Mouse (Mus musculus) neural tube, embryonic 10.5 days (tissue): ENCODE measurements around the gene Rps15.

Experiments
- DNase-seq: peaks from one replicate; pipeline ENCODE4 v3.0.0-alpha.2; 2017; ENCODE audit warnings: low spot score; ENCODE audit errors: extremely low spot score

The Rps15 gene

DNA sequence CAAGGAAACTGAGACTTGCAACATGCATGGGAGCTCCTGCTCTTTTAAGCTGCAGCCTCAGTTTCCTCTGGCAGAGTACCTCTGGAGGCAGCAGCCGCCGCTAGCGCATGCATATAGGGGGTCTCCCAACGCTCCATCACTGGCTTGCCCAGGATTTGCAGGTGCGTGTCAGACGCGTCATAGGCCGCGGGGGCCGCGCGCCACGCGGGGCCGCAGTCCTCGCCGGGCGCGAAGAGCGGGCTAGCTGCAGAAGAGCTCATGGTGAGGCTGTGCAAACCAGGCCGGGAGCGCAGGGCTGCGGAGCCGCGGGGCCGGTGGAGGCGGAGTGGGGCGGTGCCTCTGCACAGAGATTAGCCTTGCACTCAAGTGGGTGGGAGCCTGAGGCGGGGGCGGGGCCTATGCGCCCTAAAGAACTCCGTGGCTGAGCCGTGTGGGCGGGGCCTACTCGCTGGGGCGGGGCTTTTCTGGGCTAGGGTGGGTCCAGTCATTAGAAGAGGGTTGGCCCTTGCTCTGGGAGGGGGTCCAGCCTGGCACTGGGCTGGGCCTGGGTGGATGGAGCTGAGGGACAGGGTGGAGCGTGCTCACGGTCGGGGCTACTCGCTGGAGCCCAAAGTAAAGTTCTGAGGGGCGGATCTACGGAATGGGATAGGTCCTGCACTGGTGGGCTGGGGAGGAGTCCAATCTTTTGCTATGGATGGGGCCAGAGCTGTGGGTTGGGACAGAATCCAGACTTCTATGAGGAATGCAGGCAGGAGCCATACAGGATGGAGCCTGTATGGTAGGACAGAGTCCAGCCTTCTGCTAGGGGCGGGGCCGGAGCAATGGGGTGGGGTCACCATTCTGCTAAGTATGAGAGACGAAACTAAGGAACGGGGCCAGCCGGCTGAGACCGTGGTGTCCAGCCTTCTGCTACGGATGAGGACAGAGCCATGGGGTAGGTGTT lies 31.3 kb upstream of the Rps15 start, which contains the start of the genes Gamt and Dazap1:
Gene Gamt (minus strand): TSS at position 371 of the 943 bp plus-strand sequence.
Gene Dazap1 (plus strand): TSS at position 845 of the 943 bp plus-strand sequence.
- peak; percentile 96 for DNase-seq

DNA sequence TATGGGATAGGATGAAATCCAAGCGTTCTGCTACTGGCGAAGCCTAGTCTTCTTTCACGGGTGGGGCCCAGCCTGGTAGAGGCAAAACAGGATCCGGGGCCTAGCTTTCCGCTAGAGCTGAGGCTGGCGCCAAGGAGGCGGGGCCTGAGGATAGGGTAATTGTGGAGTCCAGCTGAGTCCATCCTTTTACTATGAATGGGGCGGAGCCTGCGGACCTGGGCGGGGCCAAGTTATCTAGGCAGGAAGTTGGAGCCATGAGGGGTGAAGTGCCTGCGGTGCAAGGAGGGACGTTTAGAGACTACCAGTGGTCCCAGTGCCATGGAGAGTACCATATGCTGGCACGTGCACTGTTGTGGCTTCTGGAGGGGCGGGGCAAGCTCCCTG lies 30.7 kb upstream of the Rps15 start:
- DNase-seq, result peak; percentile 91

DNA sequence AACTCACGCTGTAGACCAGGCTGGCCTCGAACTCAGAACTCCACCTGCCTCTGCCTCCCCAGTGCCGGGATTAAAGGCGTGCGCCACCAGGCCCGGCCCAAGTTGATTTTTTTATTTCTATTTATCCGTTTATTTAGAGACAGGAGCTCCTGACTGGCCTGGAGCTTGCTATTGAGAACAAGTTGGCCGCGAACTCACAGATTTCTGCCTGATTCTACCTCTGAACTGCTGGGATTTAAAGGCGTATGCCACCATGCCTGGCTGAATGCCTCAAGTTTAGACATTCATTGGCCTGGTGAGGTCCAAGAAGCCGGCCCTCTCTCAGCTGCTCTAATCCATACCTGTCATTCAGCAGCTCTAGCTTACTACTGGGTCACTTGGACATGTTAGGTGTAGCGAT lies 30.1 kb upstream of the Rps15 start:
- DNase-seq, result no peak

- DNase-seq, result no peak
Measured at GRCm38 (mm10) chr10:80262776-80263365, 29.4 kb upstream of the Rps15 start.

GRCm38 (mm10) chr10:80264341-80265148 lies 27.7 kb upstream of the Rps15 start:
- peak; percentile 96 for DNase-seq

DNA sequence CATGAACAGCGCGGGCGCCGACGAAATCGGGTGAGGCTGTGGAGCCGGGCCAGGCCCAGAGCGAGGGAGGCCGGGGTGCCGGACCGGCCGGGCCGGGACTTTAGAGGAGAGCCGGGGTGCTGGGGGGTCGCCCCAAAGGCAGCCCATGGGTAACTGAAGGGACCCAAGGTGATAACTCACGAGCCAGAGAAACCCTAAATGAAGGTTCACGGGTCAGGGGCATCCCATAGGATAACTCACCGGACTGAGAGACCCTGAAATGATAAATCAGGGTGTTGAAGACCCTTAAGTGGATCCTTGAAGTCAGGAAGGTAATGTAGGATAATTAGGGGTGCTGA lies 27.1 kb upstream of the Rps15 start:
- DNase-seq, result no peak

DNA sequence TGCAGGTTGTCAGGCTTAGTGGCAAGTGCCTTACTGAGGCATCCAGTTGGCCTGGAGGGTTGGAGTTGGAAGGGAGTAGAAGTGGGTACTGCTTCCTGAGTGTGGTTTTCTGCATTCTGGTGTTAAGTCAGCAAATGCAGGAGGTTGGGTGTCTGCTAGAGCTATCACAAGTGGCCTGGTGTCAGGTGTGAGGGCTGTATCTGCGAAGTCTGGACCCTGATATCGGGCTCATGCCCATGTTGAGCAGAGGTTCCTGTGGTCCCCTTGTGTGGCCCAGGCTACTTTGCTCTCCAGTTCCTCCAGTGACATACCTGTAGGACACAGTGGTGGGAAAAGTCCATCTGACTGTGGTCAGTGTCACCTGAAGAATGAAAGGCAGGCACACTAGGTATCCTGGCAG lies 22.2 kb upstream of the Rps15 start:
- DNase-seq, result no peak

DNA sequence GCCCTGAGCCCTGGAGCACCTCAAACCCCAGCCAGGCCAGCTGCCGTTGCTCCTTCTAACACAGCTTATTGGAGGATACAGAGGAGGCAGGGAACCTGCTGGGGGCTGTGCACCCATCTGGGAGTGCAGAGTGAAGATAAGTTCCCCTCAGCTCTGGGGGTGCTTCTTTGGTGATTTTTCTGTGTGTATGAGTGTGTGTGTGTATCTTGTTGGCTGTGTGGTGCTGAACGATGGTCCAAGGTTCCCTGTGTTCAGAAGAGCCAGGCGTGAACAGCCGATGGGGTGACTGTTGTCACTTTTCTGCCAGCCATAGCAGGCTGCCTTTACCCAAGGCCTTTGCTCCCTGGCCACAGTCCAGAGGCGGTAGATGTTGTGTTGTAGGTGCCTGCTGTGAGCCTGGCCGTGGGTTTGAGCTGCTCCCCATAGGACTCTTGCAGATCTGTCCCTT lies 21.5 kb upstream of the Rps15 start:
- DNase-seq, result no peak

- no peak for DNase-seq
Measured at GRCm38 (mm10) chr10:80271186-80271843, 20.9 kb upstream of the Rps15 start.

DNA sequence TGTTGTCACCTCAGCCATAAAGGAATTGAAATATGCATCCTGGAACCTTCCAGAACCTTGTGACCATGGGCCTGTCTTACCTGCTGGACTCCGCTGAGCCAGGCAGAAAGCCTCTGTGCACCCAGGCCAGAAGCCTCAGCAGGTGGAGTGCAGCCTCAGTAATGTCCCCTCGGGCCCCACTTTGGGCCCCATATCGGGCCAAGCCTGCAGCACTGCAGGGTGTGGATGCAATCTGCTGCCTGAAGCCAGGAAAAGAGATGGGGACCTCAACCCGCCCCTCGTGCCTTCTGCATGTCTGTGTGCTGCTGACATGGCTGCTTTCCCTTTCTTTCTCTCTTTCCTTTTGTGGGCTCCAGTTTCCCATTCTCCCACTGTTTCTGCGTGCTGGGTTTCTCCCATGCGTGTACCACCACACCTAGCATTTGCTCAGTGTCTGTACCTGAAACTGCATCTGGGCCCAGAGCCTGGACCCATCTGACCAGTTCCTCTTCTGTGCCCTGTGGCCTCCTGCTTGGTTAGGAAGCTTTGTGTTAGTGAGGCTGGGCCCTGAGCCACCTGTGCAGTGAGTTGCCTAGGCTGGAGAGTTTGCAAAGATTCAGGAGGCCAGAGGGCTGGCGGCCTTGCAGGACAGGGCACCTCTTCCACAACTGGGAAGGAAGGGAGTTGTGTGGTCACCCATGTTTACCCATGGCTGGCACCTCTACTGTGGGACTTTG lies 20.2 kb upstream of the Rps15 start:
- no peak for DNase-seq

DNA sequence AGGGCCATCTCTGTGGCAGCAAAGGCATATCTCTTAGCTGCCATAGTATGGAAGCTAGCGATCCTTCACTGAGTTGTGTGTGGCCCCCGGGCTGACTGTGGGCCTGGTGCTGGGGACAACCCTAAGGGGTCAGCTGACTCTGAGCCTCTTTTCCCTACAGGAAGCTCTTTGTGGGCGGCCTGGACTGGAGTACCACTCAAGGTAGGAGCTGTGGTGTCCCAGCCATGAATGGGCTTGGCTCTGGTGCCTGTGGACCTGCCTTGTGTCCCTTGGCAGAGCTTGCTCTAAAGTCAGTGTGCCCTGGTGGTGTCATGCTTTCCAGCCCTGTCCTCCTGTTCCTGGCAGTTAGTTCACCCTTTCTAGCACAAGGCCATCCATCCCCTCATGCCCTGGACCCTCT lies 18.4 kb upstream of the Rps15 start:
- DNase-seq, result no peak

- DNase-seq, result no peak
Measured at GRCm38 (mm10) chr10:80276238-80276637, 16.0 kb upstream of the Rps15 start.

GRCm38 (mm10) chr10:80278390-80278789 lies 13.9 kb upstream of the Rps15 start:
- no peak for DNase-seq

- no peak for DNase-seq
Measured at GRCm38 (mm10) chr10:80279273-80279672, 13.0 kb upstream of the Rps15 start.

- DNase-seq, result no peak
Measured at GRCm38 (mm10) chr10:80281304-80281703, 10.9 kb upstream of the Rps15 start.

GRCm38 (mm10) chr10:80281921-80282371 lies 10.3 kb upstream of the Rps15 start:
- no peak for DNase-seq

DNA sequence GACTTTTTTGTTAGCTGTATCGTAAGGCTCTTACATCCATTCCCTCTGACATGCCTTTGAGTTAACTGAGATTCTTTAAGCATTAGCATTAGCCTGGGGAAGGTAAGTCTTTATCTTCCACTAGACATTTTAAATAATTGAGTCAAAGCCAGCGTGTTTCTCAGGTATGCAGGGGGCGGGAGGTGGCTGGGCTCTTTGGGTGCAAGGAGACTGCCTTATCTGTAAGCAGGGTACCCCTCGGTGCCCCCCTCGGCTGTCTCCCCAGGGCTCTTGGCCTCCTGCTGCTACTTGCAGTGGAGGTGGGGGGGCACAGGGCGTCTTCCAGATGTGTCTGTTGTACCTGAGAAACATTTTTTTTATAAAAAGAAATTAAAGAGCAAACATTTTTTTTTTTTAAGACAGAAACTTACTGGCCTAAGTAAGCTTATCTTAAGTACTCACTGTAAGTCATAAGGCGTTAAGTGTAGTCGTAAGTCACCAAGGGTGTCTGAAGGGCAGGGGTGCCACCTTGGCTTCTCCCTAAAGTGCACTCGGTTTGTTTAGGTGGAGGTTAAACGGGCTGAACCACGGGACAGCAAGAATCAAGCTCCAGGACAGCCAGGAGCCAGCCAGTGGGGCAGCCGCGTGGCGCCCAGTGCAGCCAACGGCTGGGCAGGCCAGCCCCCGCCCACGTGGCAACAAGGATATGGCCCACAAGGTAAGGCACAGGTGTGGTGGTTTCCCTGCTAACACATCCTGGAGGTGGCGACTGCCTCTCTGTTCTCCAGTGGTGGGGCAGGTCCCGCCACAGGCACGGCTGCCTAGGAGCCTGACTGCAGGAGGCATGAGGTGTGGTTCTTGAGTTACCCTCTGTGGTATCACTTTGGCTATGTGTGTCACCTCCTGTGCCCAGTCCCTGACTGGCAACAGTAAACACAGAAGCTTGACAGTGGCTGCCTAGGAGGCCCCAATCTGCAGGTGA lies 9.5 kb upstream of the Rps15 start:
- no peak for DNase-seq

DNA sequence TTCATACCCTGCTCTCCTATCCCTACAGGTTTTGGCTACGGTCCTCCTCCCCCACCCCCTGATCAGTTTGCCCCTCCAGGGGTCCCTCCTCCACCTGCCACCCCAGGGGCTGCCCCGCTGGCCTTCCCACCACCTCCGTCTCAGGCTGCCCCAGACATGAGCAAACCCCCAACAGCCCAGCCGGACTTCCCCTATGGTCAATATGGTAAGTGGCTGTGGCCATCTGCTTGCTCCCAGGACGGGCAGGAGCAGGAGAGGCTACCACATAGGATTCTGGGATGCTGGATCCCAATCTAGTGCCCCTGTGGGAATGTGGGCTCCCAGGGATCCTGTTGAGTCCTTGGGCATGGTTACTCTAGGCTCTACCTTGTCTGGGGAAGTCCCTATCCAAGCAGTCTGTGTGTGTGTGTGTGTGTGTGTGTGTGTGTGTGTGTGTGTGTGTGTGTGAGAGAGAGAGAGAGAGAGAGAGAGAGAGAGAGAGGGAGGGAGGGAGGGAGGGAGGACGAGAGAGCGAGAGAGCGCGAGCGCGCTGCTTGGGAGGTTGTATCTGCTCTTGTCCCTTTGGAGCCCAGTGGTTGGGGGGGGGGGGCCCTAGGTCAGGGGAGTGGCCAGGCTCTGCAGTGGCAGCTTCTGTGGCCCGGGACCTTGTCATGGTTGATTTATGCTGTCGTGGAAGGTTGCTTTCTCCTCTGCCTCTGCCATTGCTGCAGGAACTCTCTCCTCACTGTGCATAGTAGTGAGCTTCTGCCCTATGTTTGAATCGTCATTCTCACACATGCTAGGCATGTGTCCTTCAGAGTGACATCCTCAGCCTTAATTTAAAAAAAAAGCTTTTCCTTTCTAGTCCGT lies 6.8 kb upstream of the Rps15 start:
- DNase-seq, result no peak

- DNase-seq, result no peak
Measured at GRCm38 (mm10) chr10:80288097-80288496, 4.2 kb upstream of the Rps15 start.
